Mouse (Mus musculus) gastrocnemius, postnatal 4 days (tissue): Measurements from ENCODE around the gene Sh3bgrl3. TPM values are rescaled to one million over a fixed set of nuclear protein-coding genes. Genes with fewer than 3 reads are reported as not detected.

Experiments
- DNase-seq, 2 experiments: peaks; one replicate each; pipeline ENCODE4 v3.0.0; 2021 to 2022; ENCODE audit warnings: low spot score in 2 of 2, mixed read lengths in 2 of 2
- total RNA-seq, 2 experiments: library from RNA; stranded (reverse); gene quantifications; 2 replicates each; pipeline ENCODE4 v1.2.3; 2021

The Sh3bgrl3 gene
- total RNA-seq, 2 experiments from 2014 or later: 72.4 to 83.6 TPM

DNA sequence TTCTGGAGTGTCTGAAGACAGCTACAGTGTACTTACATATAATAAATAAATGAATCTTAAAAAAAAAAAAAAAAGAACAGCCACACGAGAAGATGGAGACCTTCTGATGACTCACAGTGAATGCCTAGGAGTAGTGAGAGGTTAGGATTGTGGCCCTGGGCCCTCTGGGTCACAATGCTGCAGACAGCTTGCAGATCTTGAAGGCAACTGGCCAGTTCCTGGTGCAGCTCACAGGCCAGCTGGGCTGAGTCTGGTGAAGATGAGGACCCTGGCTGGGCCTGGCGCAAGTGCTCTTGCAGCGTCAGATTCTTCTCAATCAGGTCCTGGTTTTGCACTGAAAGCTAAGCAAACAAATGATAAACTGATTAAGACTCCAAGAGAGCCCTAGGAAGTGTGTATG is 3.5 kb upstream of the Sh3bgrl3 start:
- DNase-seq: no peak

DNA sequence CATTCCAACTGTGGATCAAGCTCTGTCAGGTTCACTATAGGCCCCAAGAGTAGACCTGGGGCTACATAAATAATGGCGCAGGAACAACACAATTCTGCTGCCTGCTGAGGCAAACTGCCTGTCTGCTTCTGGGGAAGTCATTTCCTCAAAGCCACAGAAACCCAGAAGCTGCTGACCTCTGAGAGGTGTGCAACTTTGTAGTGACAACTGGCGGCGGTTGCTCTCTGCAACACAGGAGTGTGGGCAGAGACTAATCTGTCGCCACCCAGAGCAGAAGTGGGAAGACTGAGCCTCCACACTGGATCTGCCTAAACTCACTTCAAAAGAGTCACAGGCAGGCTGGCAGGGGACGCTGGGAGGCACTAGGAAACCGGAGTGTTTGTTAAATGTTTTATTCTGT is 893 bp upstream of the Sh3bgrl3 start:
- DNase-seq: peak in 1 of 2 experiments; percentile 8

- DNase-seq: no peak
Observed at GRCm38 (mm10) chr4:134128983-134129362, 384 bp upstream of the Sh3bgrl3 start.

DNA sequence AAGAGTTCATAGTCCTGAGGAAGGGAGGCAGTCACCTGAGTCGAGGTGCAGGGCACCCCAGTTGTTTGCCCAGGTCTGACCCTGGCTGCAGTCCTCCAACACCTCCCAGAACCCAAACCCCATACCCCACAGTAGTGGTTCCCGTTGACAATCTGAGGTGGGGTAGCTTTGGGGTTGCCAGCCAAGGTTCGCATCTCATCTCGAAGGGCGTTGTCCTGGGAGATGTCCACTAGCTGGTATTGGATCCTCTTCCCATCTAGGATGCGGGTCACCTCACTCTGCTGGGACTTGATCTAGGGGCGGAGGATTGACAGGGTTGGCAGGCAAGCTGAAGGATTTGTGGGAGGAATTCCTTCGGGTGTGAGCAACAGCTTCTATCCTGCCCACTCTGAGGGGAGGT is 796 bp downstream of the Sh3bgrl3 start:
- peak in 1 of 2 experiments; percentile 8 for DNase-seq

DNA sequence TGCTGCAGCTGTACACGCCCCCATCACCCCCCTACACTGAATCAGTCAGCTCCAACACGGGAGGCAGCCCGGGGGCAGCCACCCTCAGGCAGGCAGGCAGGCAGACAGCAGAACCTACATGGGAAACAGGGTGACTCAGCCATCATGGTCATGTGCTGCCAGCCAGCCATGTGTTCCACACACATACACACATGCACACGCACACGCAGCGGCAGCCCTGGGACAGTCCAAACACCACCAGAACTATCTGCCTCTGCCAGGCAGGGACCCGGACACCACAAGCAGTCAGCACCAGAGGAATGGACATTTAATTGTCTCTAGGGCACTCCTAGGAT is 1.5 kb downstream of the Sh3bgrl3 start:
- DNase-seq: no peak

- DNase-seq: peak in 1 of 2 experiments; percentile 13
Observed at GRCm38 (mm10) chr4:134126300-134127120, 2.1 kb downstream of the Sh3bgrl3 start.

DNA sequence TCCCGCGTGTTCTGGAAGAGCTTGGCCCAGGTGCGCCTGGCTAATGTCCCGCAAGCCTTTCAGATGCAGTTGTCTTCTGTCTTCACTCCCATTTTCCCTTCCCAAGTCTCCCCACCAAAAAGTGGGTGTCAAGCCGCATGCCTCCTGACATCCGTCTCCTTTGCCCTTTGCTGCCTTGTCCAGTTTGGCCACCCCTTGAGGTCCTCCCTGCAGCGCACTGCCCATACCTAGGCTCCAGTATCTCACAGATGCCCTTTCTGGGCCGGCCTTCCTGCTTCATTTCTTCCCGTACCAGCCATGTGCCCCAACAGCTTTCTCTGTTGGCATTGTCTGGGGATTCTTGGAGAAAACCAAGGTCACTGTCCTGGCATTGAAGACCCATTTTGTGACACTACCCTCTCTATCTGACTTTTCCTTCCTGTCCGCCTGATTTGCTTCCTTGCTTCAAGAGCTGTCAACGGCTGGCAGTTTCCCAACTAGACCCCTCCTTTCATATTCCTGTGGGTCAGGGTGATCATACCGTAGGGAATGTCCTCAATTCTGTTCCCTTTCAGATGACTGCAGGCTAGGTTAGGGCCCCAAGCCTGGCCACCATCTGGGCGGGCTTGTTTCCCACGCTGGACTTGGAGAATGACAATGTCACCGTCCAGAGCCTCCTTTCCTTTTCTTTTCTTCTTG is 3.1 kb downstream of the Sh3bgrl3 start:
- peak in 1 of 2 experiments; percentile 10 for DNase-seq

DNA sequence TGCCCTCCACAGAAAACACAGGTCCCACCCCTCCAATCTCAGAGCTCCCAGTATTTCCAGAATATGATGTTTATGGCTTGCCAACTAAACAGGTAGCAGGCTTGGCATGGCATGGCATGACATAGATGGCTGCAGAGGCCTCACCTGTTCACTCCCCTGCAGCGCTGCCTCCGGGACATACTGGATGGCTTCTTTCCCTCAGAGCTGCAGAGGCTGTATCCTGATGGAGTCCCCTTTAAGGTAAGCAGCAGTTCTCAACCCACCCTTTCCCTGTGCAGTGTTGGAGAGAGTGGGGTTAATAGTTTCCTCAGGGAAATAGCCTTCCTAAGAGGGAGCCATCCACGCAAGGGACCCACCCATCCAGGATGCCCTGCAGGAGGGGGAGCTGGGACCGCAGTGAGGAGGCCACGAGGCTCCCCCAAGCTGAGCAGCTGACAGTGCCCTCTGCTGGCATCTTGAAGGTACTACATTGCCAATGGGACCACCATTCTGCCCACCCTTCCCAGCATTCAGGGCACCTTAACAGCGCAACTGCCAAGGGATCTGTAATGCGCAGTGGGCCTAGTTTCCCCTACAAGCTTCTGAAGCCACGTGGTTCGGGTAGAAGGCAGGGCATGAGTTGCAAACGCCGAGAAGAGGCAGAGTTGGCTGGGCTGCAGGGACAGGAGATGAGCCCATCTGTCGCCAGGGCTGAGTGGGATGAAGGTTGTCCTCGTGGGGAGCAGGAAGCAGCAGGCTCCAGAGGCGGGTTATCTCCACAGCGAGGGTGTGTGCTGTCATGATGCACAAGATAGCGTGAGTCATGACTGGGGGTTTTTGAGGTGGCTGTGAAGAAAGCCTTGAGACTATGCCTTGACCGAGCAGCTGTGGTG is 4.7 kb downstream of the Sh3bgrl3 start:
- peak in 1 of 2 experiments; percentile 37 for DNase-seq

DNA sequence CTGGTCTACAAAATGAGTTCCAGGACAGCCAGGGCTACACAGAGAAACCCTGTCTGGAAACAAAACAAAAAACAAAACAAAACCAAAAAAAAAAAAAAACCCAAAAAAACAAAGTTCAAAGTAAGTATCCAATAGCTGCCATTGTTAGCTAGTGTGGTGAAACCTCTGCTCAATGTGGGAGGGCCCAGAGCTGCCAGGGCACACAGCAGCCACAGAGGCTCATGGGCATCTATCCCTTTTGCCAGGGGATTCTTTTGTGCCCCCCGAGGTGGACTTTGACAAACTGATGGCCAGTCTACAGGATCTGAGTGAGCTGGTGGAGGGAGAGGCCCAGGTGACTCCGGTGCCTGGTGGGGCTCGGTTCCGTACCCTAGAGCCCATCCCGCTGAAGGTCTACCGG is 5.4 kb downstream of the Sh3bgrl3 start:
- DNase-seq: no peak

- DNase-seq: no peak
Observed at GRCm38 (mm10) chr4:134122281-134122680, 6.3 kb downstream of the Sh3bgrl3 start.

DNA sequence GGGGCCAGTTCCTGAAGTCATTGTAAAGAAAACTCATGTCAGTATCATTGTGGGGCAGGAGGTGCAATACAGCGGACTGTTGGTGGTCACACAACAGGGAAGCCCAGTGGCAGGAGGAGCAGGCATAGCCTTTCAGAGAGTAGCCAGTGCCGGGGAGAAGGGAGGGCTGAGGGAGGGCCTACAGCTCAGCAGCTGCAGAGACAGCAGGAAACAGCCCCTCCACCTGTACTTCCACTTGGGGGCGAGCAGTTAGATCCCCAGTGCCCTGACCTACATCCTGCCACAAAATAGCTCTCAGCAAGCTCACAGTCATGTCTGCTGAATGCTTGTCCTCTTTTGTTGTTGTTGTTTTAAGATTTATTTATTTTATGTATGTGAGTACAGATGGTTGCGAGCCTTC is 7.0 kb downstream of the Sh3bgrl3 start:
- DNase-seq: no peak

- DNase-seq: no peak
Observed at GRCm38 (mm10) chr4:134120916-134121315, 7.7 kb downstream of the Sh3bgrl3 start.

DNA sequence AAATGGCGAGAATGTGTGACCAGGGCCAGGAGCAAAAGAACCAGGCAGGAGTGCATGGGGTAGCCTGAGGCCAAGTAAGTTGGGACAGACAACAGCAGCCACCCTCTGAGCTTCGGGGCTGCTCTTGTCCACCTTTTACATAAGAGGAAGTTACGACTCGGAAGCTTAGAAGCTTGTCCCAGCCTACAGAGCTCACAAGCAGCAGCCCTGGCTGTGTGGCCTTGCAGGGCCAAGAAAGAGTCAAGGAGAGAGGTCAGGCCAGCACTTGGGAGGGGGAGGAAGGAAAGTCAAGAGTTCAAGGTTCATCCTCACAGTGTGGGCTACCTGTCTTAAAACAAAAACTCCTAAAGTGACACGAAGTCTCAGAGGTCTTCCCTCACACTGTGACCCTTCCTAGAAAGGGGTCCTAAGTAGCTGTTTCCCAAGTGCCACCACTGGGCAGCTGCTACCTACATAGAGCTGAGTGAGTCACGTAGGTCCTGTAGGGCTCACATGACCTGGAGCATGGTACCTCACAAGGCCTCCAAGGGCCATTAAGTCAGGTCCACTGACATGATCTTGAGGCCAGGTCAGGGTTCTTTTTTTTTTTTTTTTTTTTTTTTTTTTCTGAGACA is 8.3 kb downstream of the Sh3bgrl3 start:
- DNase-seq: no peak

DNA sequence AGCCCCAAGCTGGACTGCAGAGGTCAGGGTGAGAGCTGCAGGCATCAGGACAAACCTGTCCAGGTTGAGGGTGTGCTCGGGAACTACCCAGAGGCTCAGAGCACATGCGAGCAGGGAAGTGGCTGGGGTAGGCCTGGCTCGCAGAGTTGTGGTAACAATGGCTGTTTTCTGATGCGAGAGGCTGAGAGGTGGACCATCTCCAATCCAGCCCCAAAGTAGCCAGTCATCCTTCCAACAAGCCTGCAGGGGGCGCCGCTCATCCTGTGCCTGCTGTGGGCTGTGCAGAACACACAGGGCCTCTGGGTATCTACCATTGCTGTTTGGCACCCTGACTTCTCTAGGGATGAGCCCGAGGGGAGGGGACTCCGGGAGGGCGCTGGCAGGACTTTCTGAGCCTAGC is 8.9 kb downstream of the Sh3bgrl3 start:
- DNase-seq: no peak

GRCm38 (mm10) chr4:134119042-134119441 is 9.5 kb downstream of the Sh3bgrl3 start:
- DNase-seq: no peak

- DNase-seq: no peak
Observed at GRCm38 (mm10) chr4:134118126-134118800, 10.3 kb downstream of the Sh3bgrl3 start.

DNA sequence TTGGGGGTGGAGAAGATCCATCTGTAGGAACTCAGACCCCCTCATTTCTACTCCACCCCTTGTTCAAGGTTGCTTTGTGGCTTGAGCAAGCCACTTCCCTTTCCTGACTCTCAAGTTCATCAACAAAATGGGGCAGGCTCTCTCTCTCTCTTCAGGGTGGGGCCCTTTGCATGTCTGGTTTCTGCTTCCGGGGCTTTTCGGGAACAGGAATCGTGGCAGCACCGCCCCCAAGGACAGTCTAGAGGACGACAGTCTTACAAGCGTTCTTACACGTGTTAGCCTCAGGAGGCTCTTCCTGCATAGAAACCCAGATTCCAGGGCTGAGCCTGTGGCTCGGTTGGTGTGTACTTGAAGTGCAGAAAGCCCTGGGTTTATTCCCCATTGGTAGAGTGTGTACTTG is 11.6 kb downstream of the Sh3bgrl3 start:
- DNase-seq: no peak

GRCm38 (mm10) chr4:134116501-134116900 is 12.1 kb downstream of the Sh3bgrl3 start:
- DNase-seq: no peak

- DNase-seq: no peak
Observed at GRCm38 (mm10) chr4:134115215-134116144, 13.1 kb downstream of the Sh3bgrl3 start.

GRCm38 (mm10) chr4:134114038-134114437 is 14.6 kb downstream of the Sh3bgrl3 start:
- no peak for DNase-seq
